Mouse (Mus musculus) limb, embryonic 13.5 days (tissue): ENCODE results near the gene Eif4e1b. TPM values are rescaled to one million over a fixed set of nuclear protein-coding genes. Genes with fewer than 3 reads are reported as not detected.

Experiments used
- ATAC-seq: fragments of 200-750 bp; cut with Nextera tagmentation; 2 replicates; pipeline ENCODE4 v1.8.0; 2017; ENCODE audit warnings: low read depth, moderate number of reproducible peaks, moderate TSS enrichment; ENCODE audit not compliant: low FRiP score
- H3K27ac ChIP-seq: fragments of 300-500 bp; sonication (generic); 2 replicates; pipeline ENCODE4 v1.5.1; 2015; ENCODE audit warnings: inconsistent platforms, mild to moderate bottlenecking, moderate library complexity
- H3K27me3 ChIP-seq: fragments of 300-500 bp; sonication (generic); 2 replicates; pipeline ENCODE4 v1.6.1; 2015; ENCODE audit warnings: mild to moderate bottlenecking, inconsistent platforms
- H3K36me3 ChIP-seq: fragments of 300-500 bp; sonication (generic); 2 replicates; pipeline ENCODE4 v1.6.1; 2015; ENCODE audit warnings: inconsistent platforms, mild to moderate bottlenecking, moderate library complexity
- H3K4me1 ChIP-seq: fragments of 300-500 bp; sonication (generic); 2 replicates; pipeline ENCODE4 v1.6.1; 2015; ENCODE audit warnings: inconsistent platforms
- H3K4me2 ChIP-seq: fragments of 300-500 bp; sonication (generic); replicated peaks from 2 replicates; pipeline ENCODE4 v1.6.1; 2015; ENCODE audit warnings: inconsistent platforms, mild to moderate bottlenecking, moderate library complexity
- H3K4me3 ChIP-seq: fragments of 300-500 bp; sonication (generic); 2 replicates; pipeline ENCODE4 v1.5.1; 2015; ENCODE audit warnings: moderate library complexity, mild to moderate bottlenecking, inconsistent platforms
- H3K9ac ChIP-seq: fragments of 300-500 bp; sonication (generic); 2 replicates; pipeline ENCODE4 v1.6.1; 2015; ENCODE audit warnings: mild to moderate bottlenecking, inconsistent platforms
- H3K9me3 ChIP-seq: fragments of 300-500 bp; sonication (generic); 2 replicates; pipeline ENCODE4 v1.6.1; 2016; ENCODE audit warnings: inconsistent platforms
- WGBS: fragments of 180-500 bp; shearing (Covaris S2); methylation state at CpG from one replicate; pipeline ENCODE4 v1.1.7; 2015; 5-methylcytosine and 5-hydroxymethylcytosine counted together
- polyA plus RNA-seq: library from polyadenylated mRNA; unstranded; fragments of >200 nt; fragmentation: Nextera tagmentation; extraction: Ambion mirVana; gene quantifications from 2 replicates; pipeline ENCODE4 v1.2.1, GENCODE M21; 2015

Gene Eif4e1b
- polyA plus RNA-seq, 1 experiment from 2014 or later: not detected

DNA sequence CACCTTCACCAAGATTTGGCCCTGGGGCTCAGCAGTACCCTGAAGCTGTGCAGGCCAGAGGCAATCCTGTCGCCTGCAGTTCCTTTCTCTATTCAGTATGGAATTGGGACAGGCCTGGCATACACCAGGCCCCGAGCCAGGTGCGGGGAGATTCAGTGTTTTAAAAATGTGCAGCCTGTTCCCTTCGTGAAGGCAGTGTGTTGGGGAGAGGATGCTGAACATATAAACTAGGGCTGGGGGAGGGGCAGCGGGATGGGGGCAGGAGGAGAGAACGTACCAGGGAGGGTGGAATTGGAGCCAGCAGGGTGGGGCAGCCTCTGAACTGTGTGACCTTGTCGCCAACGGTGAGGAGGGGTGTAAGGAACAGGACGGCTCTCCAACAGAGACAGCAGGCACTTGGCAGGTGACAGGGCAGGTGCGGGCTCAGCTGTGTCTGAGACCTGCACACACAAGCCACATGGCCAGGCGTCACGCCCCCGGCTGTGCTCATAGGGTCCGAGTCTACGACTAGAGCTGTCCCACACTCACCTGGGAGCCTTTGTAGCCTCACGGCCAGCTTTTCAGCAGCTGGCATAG is 10.3 kb downstream of the Eif4e1b start:
- Histone ChIP-seq H3K9ac (no peak overlapping the region), H3K27me3 (peaks cover 68% of the 10 kb centered on the region), H3K9me3 (no peaks in the 10 kb centered on the region), H3K4me3 (no peak overlapping the region), H3K4me2 (no peak overlapping the region), H3K36me3 (no peaks in the 10 kb centered on the region), H3K4me1 (peaks cover 13% of the 10 kb centered on the region), H3K27ac (no peak overlapping the region)
- 60% methylated on average over 16 of the region's 16 CpGs for WGBS
- ATAC-seq: no peak

DNA sequence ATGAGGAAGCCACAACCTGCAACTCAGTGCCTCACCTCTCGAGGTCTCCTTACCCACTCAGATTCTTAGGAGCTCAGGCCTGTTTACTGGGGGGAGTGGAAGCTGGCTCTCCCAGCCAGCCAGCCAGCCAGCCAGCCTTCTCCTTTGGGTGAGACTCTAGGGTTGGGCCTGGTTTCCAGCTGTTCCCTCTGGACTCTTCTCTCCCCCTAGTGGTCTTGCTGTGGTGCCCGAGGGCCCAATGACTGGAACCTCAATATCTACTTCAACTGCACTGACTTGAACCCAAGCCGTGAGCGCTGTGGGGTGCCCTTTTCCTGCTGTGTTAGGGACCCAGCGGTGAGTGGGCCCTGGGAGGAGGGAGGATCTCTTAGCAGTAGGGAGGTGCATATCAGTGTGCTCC is 11.0 kb downstream of the Eif4e1b start:
- ATAC-seq: no peak
- Histone ChIP-seq H3K27ac (no peak overlapping the region), H3K4me1 (peaks cover 5% of the 10 kb centered on the region), H3K4me2 (no peak overlapping the region), H3K36me3 (no peaks in the 10 kb centered on the region), H3K4me3 (no peak overlapping the region), H3K27me3 (peaks cover 60% of the 10 kb centered on the region), H3K9me3 (no peaks in the 10 kb centered on the region), H3K9ac (no peak overlapping the region)
- 42% methylated on average over 5 of the region's 5 CpGs for WGBS

DNA sequence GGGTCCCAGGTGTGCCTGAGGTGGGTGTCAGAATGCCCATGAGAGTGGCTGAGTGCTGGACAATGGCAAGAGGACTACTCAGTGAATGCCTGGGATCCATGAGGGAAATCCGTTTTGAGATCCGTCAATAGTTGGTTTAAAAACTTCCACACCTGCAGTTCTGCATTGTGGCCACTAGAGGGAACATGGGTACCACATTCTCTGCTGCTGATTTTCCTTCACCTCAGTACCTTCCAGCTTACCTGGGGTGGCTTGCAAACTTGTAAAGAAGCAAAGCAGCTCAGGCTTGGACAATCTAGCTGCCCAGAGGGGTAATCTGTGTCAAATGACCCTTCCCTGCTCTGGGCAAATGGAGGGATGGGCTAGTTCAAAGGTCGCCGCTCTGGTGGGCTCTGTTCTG is 13.6 kb downstream of the Eif4e1b start:
- H3K9me3 ChIP-seq: no peaks in the 10 kb centered on the region
- H3K4me2 ChIP-seq: no peak overlapping the region
- whole genome bisulfite sequencing: 34% methylated on average over 4 of the region's 4 CpGs
- H3K36me3 ChIP-seq: no peaks in the 10 kb centered on the region
- no peak overlapping the region for H3K9ac ChIP-seq
- no peaks in the 10 kb centered on the region for H3K4me1 ChIP-seq
- no peak for ATAC-seq
- no peak overlapping the region for H3K27ac ChIP-seq
- peaks cover 35% of the 10 kb centered on the region for H3K27me3 ChIP-seq
- no peak overlapping the region for H3K4me3 ChIP-seq

DNA sequence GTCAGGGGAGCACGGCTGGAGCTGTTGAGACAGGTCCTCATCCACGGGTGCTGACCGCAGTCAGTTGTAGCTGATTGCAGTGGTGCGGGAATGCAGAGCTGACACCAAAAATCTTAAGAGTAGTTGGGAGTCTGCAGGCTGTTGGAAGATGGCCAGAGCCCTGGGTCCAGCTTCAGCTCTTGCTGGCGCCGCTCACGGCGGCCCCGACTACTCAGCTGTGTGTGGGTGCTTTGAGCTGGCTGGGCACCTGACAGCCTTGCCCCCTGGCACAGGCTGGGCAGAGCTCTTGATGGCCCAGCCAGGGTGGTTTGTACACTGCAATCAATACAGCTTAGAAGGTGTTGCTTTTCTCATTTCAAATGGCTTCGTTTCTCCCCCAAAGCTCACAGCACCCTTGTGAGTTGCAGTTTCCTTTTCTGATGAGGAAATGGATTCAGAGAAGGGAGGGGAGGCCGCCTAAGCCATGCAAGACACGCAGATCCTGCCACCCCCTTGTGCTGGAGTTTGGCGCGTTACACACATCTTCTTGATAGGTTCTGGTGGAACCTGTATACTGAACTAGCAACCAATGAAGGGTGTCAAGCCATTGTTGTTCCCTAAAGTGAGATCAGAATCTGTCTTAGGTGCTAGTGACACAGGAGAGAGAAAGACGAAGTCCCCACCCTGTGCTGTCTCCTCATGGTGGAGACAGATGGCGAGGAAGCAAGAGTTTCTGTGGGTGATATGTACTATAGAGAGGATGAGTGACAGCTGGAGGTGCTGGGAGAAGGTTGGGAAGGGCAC is 14.3 kb downstream of the Eif4e1b start:
- H3K4me2 ChIP-seq: no peak overlapping the region
- no peaks in the 10 kb centered on the region for H3K4me1 ChIP-seq
- no peak overlapping the region for H3K27ac ChIP-seq
- no peaks in the 10 kb centered on the region for H3K9me3 ChIP-seq
- no peak for ATAC-seq
- 77% methylated on average over 16 of the region's 16 CpGs for WGBS
- H3K4me3 ChIP-seq: no peak overlapping the region
- no peaks in the 10 kb centered on the region for H3K36me3 ChIP-seq
- peaks cover 28% of the 10 kb centered on the region; the same call in 1 of the 2 replicates for H3K27me3 ChIP-seq
- H3K9ac ChIP-seq: no peak overlapping the region

DNA sequence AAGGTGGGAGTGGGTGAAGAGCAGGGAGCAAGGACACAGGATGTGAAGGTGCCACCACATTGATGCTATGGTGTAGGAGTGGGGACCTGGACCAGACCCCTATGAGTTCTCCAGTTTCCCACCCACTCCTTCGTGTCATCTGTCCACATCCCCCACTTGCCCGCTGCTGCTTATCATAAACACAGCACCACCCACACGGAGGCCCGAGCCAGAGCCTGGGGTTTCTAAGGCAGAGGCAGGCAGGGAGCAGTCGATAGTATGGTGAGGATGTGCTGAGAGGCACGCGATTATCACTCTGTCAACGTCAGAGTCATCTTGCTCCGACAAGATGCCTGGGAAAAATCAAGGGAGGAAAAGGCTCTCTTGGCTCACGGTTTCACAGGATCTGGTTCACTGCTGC is 14.9 kb downstream of the Eif4e1b start:
- Histone ChIP-seq H3K36me3 (no peaks in the 10 kb centered on the region), H3K4me1 (no peaks in the 10 kb centered on the region), H3K4me3 (no peak overlapping the region), H3K27ac (no peak overlapping the region), H3K9ac (no peak overlapping the region), H3K9me3 (no peaks in the 10 kb centered on the region), H3K27me3 (peaks cover 22% of the 10 kb centered on the region; the same call in 1 of the 2 replicates), H3K4me2 (no peak overlapping the region)
- 68% methylated on average over 10 of the region's 10 CpGs for WGBS
- no peak for ATAC-seq

DNA sequence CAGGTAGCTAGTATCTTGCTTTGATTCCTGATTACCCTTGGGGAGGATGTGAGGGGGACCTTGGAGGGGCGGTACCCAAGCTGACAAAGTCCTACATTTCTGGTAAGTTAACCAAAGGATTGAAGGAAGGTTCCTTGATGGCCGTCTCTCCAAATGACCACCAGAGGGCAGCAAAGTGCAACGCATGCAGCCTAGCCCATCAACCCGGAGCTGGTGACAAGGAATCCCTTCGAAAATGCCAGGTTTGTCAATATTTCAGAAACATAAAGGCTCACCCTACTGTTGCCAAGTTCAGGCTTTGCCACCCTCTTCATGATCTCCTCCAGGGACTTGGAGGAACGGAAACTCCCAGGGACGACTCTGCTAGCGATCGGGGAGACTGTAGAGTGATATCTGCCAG is 15.9 kb downstream of the Eif4e1b start:
- Histone ChIP-seq H3K9me3 (no peaks in the 10 kb centered on the region), H3K27ac (no peak overlapping the region), H3K27me3 (peaks cover 29% of the 10 kb centered on the region), H3K36me3 (no peaks in the 10 kb centered on the region), H3K4me3 (no peak overlapping the region), H3K9ac (no peak overlapping the region), H3K4me1 (no peaks in the 10 kb centered on the region), H3K4me2 (peak overlapping the region; percentile 37; the same call in 1 of the 2 replicates)
- peak; percentile 34; the same call in 1 of the 2 replicates for ATAC-seq
- WGBS: 17% methylated on average over 9 of the region's 9 CpGs

DNA sequence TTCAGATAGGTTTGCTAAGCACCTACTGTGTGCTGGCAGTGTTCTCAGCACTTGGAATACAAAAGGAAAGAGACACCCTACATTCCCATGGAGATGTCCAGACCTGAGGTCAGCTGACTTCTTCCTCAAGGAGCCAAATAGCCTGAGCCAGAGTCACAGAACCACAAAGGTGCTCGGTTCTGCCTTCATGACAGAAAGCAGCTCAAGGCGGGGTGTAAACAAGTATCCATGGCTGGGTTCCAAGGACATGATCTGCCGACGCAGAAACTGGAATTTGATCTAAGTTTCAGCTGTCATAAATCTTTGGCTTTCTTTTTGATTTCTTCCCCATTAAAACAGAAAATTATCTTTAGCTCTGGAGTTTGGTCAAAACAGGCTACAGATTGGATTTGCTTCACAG is 16.4 kb downstream of the Eif4e1b start:
- H3K4me3 ChIP-seq: no peak overlapping the region
- no peaks in the 10 kb centered on the region for H3K36me3 ChIP-seq
- 57% methylated on average over 4 of the region's 4 CpGs for WGBS
- H3K27ac ChIP-seq: no peak overlapping the region
- no peak overlapping the region for H3K4me2 ChIP-seq
- no peaks in the 10 kb centered on the region for H3K4me1 ChIP-seq
- H3K9ac ChIP-seq: no peak overlapping the region
- no peak for ATAC-seq
- no peaks in the 10 kb centered on the region for H3K9me3 ChIP-seq
- H3K27me3 ChIP-seq: peaks cover 34% of the 10 kb centered on the region

DNA sequence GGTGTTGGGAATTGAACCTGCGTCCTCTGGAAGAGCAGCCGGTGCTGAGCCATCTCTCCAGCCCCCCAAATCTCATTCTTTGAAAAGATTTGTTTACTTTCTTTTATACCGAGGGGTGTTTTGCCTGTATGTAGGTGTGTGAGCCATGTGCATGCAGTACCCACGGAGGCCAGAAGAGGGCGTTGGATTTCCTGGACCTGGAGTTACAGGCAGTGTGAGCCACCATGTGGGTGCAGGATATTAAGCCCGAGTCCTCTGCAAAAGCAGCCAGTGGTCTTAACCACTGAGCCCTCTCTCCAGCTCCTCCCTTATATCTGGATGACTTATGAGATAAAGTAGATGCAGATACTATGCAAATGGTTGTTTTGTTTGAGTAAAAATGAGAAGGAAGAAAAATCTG is 19.2 kb downstream of the Eif4e1b start:
- Histone ChIP-seq H3K4me3 (no peak overlapping the region), H3K27ac (no peak overlapping the region), H3K4me1 (no peaks in the 10 kb centered on the region), H3K9me3 (no peaks in the 10 kb centered on the region), H3K9ac (no peak overlapping the region), H3K4me2 (no peak overlapping the region), H3K27me3 (peaks cover 44% of the 10 kb centered on the region), H3K36me3 (no peaks in the 10 kb centered on the region)
- 83% methylated on average over 6 of the region's 6 CpGs for WGBS
- ATAC-seq: no peak

DNA sequence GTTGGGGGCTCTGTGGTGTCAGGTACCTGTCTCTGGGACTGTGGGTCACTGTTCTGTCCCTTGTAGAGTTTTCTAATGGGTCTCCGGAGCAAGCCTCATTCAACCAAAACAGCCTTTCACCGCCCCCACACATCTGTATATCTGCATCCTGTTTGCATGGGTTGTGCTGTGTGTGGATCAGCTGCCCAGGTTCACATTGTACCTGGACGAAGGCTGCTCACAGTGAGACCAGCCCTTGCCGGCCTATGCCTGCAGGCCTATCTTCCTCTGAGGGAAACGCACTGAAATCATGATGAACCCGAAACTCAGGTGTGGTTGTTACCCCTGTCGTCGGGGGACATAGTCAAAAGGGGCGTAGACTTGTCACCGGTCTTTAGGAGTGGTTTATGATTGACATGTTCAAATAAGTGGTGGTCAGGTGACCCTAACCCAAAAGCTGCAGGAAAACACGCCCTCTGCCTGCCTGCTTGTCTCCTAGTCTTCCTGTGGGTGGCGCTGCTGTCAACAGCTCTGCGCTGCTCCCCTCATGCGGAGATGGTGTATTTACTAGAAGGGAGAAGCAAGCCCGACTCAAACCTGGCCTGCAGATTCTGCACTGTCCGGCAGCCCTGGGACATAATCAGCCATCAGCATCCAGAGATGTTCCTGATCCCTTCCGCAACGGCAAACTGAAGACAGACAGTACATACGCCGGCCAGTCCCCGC is 21.5 kb downstream of the Eif4e1b start:
- Histone ChIP-seq H3K9ac (no peak overlapping the region), H3K4me1 (no peaks in the 10 kb centered on the region), H3K36me3 (no peaks in the 10 kb centered on the region), H3K9me3 (no peaks in the 10 kb centered on the region), H3K27me3 (peaks cover 34% of the 10 kb centered on the region), H3K27ac (no peak overlapping the region), H3K4me2 (no peak overlapping the region), H3K4me3 (no peak overlapping the region)
- no peak for ATAC-seq
- 46% methylated on average over 21 of the region's 21 CpGs for WGBS

DNA sequence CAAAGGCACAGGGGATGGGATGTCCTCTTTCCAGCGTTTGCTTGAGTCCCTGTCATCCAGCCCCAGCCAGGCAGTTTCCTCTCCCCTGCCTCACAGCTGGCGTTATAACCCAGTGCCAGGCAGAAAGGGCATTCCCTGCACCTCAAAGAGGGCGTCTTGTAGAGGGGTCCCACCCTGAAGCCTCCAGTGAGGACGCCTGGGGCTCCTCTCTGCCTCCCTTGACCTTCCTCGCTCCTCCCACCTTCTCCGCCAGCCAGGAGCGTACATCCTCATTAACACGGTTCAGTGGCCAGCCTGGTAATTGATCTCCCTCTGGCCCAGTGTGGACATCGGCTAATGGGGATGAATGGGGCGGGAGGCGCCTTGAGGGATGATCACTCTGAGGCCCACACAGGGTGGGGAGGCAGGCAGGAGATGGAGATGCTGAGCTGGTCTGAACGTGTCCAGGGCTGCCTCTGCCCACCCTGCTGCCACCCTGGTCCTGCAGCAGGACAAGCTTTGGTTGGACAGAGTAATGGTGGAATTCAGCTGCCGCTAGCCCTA is 22.7 kb downstream of the Eif4e1b start:
- Histone ChIP-seq H3K4me3 (no peak overlapping the region), H3K4me1 (no peaks in the 10 kb centered on the region), H3K36me3 (no peaks in the 10 kb centered on the region), H3K9ac (no peak overlapping the region), H3K4me2 (no peak overlapping the region), H3K27ac (no peak overlapping the region), H3K9me3 (0 out of 2 replicates have a peak, but pooled peaks cover 4% of the 10 kb centered on the region), H3K27me3 (peaks cover 34% of the 10 kb centered on the region)
- no peak for ATAC-seq
- 30% methylated on average over 13 of the region's 13 CpGs for WGBS

DNA sequence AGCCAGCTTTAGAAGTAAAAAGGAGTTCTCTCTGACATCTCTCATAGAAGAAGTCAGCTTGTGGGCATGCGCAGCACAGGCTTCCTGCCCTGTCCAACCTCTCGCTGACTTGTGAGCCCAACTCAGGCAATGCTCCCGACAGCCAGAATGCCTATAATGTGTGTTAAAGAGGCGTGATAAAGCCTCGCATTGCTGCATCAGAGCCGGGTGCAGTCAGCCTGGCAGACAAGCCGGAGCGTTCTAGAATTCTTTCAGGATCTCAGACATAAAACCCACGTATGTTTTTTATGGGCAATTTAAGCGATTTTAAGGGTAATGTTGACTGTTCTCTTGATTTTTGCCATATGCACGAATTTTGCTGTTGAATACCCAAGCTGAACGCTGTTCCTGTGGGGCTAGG is 24.3 kb downstream of the Eif4e1b start:
- Histone ChIP-seq H3K27me3 (peaks cover 34% of the 10 kb centered on the region), H3K27ac (no peak overlapping the region), H3K36me3 (no peaks in the 10 kb centered on the region), H3K4me2 (no peak overlapping the region), H3K4me3 (no peak overlapping the region), H3K9ac (no peak overlapping the region), H3K4me1 (no peaks in the 10 kb centered on the region), H3K9me3 (0 out of 2 replicates have a peak, but pooled peaks cover 4% of the 10 kb centered on the region)
- ATAC-seq: no peak
- WGBS: 48% methylated on average over 12 of the region's 12 CpGs

DNA sequence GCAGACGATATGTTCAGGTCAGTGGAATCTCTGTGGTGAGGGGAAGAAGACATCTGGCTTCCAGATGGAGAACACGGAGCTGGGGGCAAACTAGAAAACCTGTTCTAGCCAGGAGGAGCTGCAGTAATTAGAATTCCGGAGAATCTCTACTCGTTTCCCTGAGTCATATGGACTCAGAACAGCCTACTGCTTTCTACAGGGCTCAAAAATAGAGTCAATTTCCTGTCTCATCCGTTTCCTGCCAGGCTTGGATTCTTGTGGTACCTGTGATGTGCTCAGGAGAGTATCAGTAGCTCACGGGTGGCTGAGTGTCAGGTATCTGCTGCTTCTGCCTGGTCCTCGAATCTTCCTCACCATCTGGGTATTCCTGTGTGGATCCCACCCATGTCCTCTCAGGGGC is 27.7 kb downstream of the Eif4e1b start:
- WGBS: 24% methylated on average over 7 of the region's 7 CpGs
- Histone ChIP-seq H3K27ac (no peak overlapping the region), H3K4me1 (no peaks in the 10 kb centered on the region), H3K9ac (no peak overlapping the region), H3K9me3 (0 out of 2 replicates have a peak, but pooled peaks cover 4% of the 10 kb centered on the region), H3K36me3 (no peaks in the 10 kb centered on the region), H3K4me2 (no peak overlapping the region), H3K4me3 (no peak overlapping the region), H3K27me3 (peaks cover 10% of the 10 kb centered on the region)
- ATAC-seq: no peak
